Mouse (Mus musculus) ovary, postnatal 14 days (tissue): ENCODE data around the gene Hes5.

ENCODE experiments used
- DNase-seq: peaks from one replicate; pipeline ENCODE4 v3.0.0; 2022; ENCODE audit warnings: low spot score

The Hes5 gene

DNA sequence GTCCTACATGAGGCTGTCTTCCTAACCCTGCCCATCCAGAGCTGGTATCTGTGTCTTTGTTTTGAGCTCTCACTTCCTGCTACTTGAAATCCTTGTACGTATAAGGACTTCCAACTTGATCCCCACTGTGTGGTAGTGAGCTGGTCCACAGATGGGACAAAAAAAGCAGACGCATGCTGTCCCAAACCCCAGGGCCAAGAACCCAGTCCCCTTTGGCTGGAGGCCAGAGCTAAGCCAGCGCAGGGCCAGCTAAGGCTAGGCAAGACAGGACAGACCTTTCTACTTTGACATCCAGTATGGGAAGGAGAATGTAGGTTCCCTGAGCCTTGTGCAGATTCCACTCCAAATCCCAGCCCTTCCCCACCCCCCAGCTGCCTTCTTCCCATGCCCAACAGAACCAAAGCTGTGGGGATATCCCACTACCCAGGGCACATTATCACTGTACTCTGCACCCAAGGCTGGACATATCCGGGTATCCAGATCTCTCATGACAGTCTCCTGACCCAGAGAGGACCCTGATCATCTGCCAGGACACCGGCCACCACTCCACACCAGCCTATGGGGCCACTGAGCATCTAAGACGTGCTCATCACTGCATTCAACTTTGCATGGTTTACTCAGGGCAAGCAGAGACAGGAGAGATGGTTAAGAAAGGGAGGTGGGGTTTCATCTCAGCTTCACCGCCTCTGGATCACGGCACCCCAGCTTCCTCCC lies 50.7 kb downstream of the Hes5 start:
- DNase-seq, result no peak
